Mouse (Mus musculus): ENCODE measurements around the gene Slc12a6. TPM values are rescaled to one million over a fixed set of nuclear protein-coding genes. Genes with fewer than 3 reads are reported as not detected.

Gene Slc12a6
- total and polyA plus RNA-seq, 2 experiments from 2014 or later, result 14.1 to 69.7 TPM

DNA sequence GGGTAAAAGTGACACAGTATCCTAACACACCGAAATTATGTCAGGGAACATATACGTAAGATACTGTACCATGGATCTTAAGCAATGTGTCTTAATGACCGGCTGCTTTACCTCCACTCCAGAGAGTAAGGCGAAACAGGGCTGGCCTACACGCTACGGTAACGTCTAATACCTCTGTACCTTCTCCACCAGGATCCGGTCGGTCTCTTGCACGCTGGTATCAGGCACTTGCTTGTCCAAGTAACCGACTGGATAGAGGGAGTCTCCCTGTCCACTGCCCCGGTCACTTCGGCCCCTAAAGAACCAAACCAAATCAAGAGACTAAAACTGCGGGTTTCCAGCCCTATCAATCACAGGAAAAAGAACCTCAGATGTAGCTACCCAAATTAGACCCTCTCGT is 101.6 kb downstream of the Slc12a6 start:
- H3K27me3 ChIP-seq (ENCODE audit: insufficient read depth, low read length), result no peaks in the 10 kb centered on the region
- H3K4me2 ChIP-seq (ENCODE audit: low read depth, low read length, poor library complexity, severe bottlenecking), result peak overlapping the region; percentile 91
- H3K36me3 ChIP-seq (ENCODE audit: insufficient read depth, low read length), result peaks cover 18% of the 10 kb centered on the region
- no peak for TF ChIP-seq CTCF (IDR thresholded peaks at IDR 0.05)
- peak overlapping the region; percentile 82 for H3K9ac ChIP-seq (replicated peaks; ENCODE audit: low read length, poor library complexity, severe bottlenecking)
- H3K4me3 ChIP-seq (ENCODE audit: low read depth, low read length), result peak overlapping the region; percentile 86
- DNase-seq (ENCODE audit: low spot score) (no peak), ATAC-seq (ENCODE audit: low FRiP score) (peak; percentile 31; the same call in 1 of the 2 replicates)
- H3K4me1 ChIP-seq (ENCODE audit: insufficient read depth, low read length), result no peaks in the 10 kb centered on the region
- WGBS, result 19% methylated on average over 15 of the region's 15 CpGs
- H3K27ac ChIP-seq (ENCODE audit: low read depth, low read length), result peak overlapping the region; percentile 68
- no peaks in the 10 kb centered on the region for H3K9me3 ChIP-seq (ENCODE audit: low read length)

DNA sequence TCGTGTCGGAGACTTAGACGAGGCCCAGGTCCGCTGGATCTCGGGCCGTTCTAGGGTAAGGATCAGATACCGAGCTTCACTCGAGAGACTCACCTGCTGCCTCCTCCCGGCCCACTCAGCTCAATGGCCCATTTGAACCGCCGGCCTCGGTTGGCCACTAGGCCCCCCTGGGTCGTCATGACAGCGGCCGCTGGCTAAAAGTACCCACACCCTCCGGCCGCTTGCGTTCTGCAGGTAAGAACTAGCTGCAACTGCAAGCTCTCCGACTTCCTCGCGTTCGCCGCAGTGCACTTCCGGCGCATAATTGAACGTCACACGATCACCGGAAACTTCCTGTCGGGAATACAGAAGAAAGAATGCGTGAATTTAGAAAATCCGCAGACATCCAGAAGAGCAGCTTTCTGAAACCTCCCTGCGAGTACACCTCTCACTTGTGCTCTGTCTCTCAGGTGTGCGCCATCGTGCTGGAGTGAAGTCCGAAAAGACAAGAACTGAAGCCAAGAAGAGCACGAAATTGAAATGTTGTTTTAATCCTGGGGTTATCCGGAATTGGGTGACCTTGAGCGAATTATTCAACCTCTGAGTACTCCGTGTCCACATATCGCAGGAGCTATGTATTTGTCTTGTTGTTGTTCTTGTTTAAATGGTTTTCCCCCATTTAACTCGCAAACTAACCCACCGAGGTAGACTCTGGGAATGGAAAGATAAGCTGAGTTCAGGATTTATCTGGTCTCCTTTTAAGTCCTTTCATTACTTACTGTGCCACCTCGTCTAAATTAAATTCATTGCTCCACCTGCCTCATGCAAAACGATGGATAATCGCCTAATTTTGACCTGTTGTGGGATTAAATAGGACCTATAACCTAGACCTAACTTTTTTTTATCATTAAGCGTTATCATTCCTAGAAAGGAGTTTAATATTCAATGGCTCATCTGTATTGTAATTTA is 102.4 kb downstream of the Slc12a6 start, which contains the start of gene Emc4:
Gene Emc4 (minus strand): TSS at position 302 of the 948 bp plus-strand sequence.
- peak; percentile 92 for ATAC-seq (ENCODE audit: low FRiP score)
- WGBS, result 1% methylated on average over 46 of the region's 46 CpGs

DNA sequence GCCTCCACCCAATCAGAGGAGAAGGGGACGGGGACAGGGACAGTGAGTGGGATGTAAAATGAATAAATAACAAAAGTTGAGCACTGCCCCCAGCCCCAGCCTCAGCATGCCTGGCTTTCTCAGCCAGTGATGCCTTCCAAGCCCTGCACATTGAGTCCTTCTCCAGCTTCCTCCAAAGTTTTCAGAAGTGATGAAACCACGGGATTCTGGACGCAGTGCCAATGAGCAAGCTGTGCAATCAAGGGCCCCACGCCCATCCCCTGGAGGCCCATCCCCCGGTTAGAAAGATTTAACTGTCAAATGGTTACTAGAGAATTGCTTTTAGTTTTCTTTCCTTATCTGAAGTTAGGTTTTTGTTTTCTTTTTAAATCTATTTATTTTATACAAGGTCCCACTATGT is 104.3 kb downstream of the Slc12a6 start:
- no peak overlapping the region for H3K9ac ChIP-seq (replicated peaks; ENCODE audit: low read length, poor library complexity, severe bottlenecking)
- H3K36me3 ChIP-seq (ENCODE audit: insufficient read depth, low read length), result no peaks in the 10 kb centered on the region
- no peaks in the 10 kb centered on the region for H3K9me3 ChIP-seq (ENCODE audit: low read length)
- ATAC-seq (ENCODE audit: low FRiP score) (no peak), DNase-seq (ENCODE audit: low spot score) (no peak)
- H3K4me3 ChIP-seq (ENCODE audit: low read depth, low read length), result no peak overlapping the region
- H3K4me2 ChIP-seq (ENCODE audit: low read depth, low read length, poor library complexity, severe bottlenecking), result no peak overlapping the region
- TF ChIP-seq CTCF (IDR thresholded peaks at IDR 0.05), result no peak
- H3K27me3 ChIP-seq (ENCODE audit: insufficient read depth, low read length), result no peaks in the 10 kb centered on the region
- 67% methylated on average over 5 of the region's 5 CpGs for WGBS
- H3K27ac ChIP-seq (ENCODE audit: low read depth, low read length), result no peak overlapping the region
- H3K4me1 ChIP-seq (ENCODE audit: insufficient read depth, low read length), result no peaks in the 10 kb centered on the region

More for the DNA sequence above, 102.4 kb downstream of the Slc12a6 start, which contains the start of gene Emc4:
- Histone ChIP-seq H3K4me1 (ENCODE audit: insufficient read depth, low read length) (no peaks in the 10 kb centered on the region), H3K27me3 (ENCODE audit: insufficient read depth, low read length) (no peaks in the 10 kb centered on the region), H3K27ac (ENCODE audit: low read depth, low read length) (peak within 1 kb of the TSS; percentile 68), H3K4me2 (ENCODE audit: low read depth, low read length, poor library complexity, severe bottlenecking) (peak within 1 kb of the TSS; percentile 91), H3K4me3 (ENCODE audit: low read depth, low read length) (peak within 1 kb of the TSS; percentile 86), H3K36me3 (ENCODE audit: insufficient read depth, low read length) (peaks cover 13% of the 10 kb centered on the region; the same call in 1 of the 2 replicates), H3K9ac (replicated peaks; ENCODE audit: low read length, poor library complexity, severe bottlenecking) (peak within 1 kb of the TSS; percentile 82), H3K9me3 (ENCODE audit: low read length) (no peaks in the 10 kb centered on the region)
- 0 out of 2 replicates have a peak, but pooled peaks have one; percentile 23 for TF ChIP-seq CTCF (IDR thresholded peaks at IDR 0.05)
- peak; percentile 95 for DNase-seq (ENCODE audit: low spot score)

DNA sequence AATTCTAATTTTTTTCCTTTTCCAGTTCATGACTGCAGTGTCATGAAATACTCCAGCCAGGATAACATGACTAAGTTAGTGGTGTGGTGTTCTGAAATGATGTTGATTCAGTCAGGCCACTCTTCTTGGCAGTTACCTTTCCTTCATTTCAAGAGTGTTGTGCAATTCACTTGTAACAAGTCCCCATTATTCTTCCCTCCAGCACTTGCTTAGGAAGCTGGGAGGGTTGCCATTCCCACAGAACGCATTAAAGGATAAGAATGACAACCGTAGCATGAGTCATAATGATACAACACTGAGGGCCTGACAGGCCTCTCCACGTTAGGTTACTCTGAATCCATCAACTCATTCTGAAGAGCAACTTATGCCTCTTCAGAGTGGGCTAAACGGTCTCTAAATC is 107.5 kb downstream of the Slc12a6 start:
- Histone ChIP-seq H3K9me3 (ENCODE audit: low read length) (no peaks in the 10 kb centered on the region), H3K27me3 (ENCODE audit: insufficient read depth, low read length) (no peaks in the 10 kb centered on the region), H3K4me2 (ENCODE audit: low read depth, low read length, poor library complexity, severe bottlenecking) (no peak overlapping the region), H3K27ac (ENCODE audit: low read depth, low read length) (no peak overlapping the region), H3K4me1 (ENCODE audit: insufficient read depth, low read length) (no peaks in the 10 kb centered on the region), H3K4me3 (ENCODE audit: low read depth, low read length) (no peak overlapping the region), H3K9ac (replicated peaks; ENCODE audit: low read length, poor library complexity, severe bottlenecking) (no peak overlapping the region), H3K36me3 (ENCODE audit: insufficient read depth, low read length) (no peaks in the 10 kb centered on the region)
- WGBS, result 23% methylated on average over 4 of the region's 4 CpGs
- DNase-seq (ENCODE audit: low spot score) (peak; percentile 6), ATAC-seq (ENCODE audit: low FRiP score) (no peak)
- no peak for TF ChIP-seq CTCF (IDR thresholded peaks at IDR 0.05)

DNA sequence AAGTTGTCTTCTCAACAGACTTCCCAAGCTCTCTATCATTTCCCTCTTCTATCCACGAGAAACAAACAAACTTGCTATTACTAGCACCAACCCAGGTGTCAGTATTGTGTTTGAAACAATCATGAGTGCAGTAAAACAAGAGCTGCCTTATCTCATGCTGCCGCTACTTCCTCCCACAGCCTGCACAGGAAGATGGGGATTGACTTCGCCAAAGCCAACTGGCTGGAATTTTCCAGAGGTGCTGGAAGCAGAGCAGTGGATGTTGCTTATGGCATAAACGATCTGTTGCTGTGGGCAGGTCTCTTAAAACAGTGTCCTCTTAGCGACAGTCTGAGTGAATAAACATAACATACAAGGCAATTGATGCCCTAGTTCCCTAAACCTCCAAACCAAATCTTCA is 109.0 kb downstream of the Slc12a6 start:
- H3K27ac ChIP-seq (ENCODE audit: low read depth, low read length), result no peak overlapping the region
- no peak overlapping the region for H3K9ac ChIP-seq (replicated peaks; ENCODE audit: low read length, poor library complexity, severe bottlenecking)
- no peaks in the 10 kb centered on the region for H3K36me3 ChIP-seq (ENCODE audit: insufficient read depth, low read length)
- no peaks in the 10 kb centered on the region for H3K4me1 ChIP-seq (ENCODE audit: insufficient read depth, low read length)
- H3K4me2 ChIP-seq (ENCODE audit: low read depth, low read length, poor library complexity, severe bottlenecking), result no peak overlapping the region
- no peaks in the 10 kb centered on the region for H3K9me3 ChIP-seq (ENCODE audit: low read length)
- no peak overlapping the region for H3K4me3 ChIP-seq (ENCODE audit: low read depth, low read length)
- H3K27me3 ChIP-seq (ENCODE audit: insufficient read depth, low read length), result no peaks in the 10 kb centered on the region
- WGBS, result 72% methylated on average over 5 of the region's 5 CpGs
- DNase-seq (ENCODE audit: low spot score) (no peak), ATAC-seq (ENCODE audit: low FRiP score) (no peak)
- no peak for TF ChIP-seq CTCF (IDR thresholded peaks at IDR 0.05)
